Mouse (Mus musculus): Measurements from ENCODE around the gene Olfr541. TPM values are rescaled to one million over a fixed set of nuclear protein-coding genes. Genes with fewer than 3 reads are reported as not detected.

The Olfr541 gene
- polyA plus RNA-seq, 1 experiment from 2014 or later = not detected

GRCm38 (mm10) chr7:140721095-140721494, 24.0 kb downstream of the Olfr541 start:
- H3K27me3 ChIP-seq (ENCODE audit: control insufficient read depth, insufficient read depth, low read length) = no peaks in the 10 kb centered on the region

DNA sequence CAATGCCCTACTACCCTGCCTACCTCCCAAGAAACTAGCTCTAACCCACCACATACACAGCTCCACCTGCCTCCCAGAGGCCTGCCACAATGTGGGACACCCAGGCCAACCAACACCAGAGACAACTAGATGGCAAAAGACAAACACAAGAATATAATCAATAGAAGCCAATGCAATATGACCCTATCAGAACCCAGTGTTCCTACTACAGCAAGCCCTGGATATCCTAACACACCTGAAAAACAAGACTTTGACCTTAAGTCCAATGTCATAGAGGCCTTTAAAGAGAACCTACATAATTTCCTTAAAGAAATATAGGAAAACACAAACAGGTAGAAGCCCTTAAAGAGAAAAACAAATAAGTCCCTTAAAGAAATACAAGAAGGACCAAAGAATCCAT, 28.5 kb downstream of the Olfr541 start:
- ATAC-seq (replicated peaks; ENCODE audit: extremely low read depth, insufficient read depth, low FRiP score) = no peak
- no peaks in the 10 kb centered on the region for H3K36me3 ChIP-seq (ENCODE audit: control insufficient read depth, insufficient read depth)
- no peak overlapping the region for H3K4me2 ChIP-seq (ENCODE audit: low read depth, low read length)
- H3K27ac ChIP-seq (ENCODE audit: low read length) = no peak overlapping the region
- H3K27me3 ChIP-seq (ENCODE audit: control insufficient read depth, insufficient read depth, low read length) = no peaks in the 10 kb centered on the region
- no peaks in the 10 kb centered on the region for H3K9me3 ChIP-seq (replicated peaks; ENCODE audit: control insufficient read depth, low read length)
- no peak overlapping the region for H3K9ac ChIP-seq (ENCODE audit: low read length)
- no peak overlapping the region for H3K4me3 ChIP-seq (ENCODE audit: low read length)
- H3K4me1 ChIP-seq (ENCODE audit: control insufficient read depth, insufficient read depth, low read length) = no peaks in the 10 kb centered on the region

More at GRCm38 (mm10) chr7:140721095-140721494, 24.0 kb downstream of the Olfr541 start:
- Histone ChIP-seq H3K4me3 (ENCODE audit: low read length) (no peak overlapping the region), H3K36me3 (ENCODE audit: control insufficient read depth, insufficient read depth) (no peaks in the 10 kb centered on the region), H3K27ac (ENCODE audit: low read length) (no peak overlapping the region), H3K4me1 (ENCODE audit: control insufficient read depth, insufficient read depth, low read length) (no peaks in the 10 kb centered on the region), H3K9me3 (replicated peaks; ENCODE audit: control insufficient read depth, low read length) (no peaks in the 10 kb centered on the region), H3K4me2 (ENCODE audit: low read depth, low read length) (no peak overlapping the region), H3K9ac (ENCODE audit: low read length) (no peak overlapping the region)
- WGBS = 67% methylated on average over 6 of the region's 6 CpGs
- ATAC-seq (replicated peaks; ENCODE audit: extremely low read depth, insufficient read depth, low FRiP score) = no peak

DNA sequence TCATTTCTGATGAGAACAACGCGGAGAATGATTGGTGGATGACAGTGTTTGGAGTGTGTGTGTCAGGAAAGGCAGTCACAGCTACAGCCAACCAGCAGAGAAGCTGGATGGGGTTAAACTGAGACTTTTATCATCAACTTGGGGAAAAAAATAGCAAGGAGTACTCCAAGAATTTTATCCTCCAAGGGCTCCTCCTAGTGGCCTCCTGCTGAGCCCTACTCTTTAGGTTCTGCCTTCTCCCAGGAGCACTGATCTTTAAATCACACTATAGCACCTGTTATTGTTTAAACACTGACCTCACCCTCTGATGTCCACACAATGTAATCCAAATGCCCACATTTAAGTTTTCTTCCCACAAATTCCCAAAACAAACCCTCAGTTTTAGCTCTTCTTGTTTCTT, 36.1 kb downstream of the Olfr541 start:
- H3K4me1 ChIP-seq (ENCODE audit: control insufficient read depth, insufficient read depth, low read length) = no peaks in the 10 kb centered on the region
- H3K27ac ChIP-seq (ENCODE audit: low read length) = no peak overlapping the region
- no peaks in the 10 kb centered on the region for H3K36me3 ChIP-seq (ENCODE audit: control insufficient read depth, insufficient read depth)
- H3K4me2 ChIP-seq (ENCODE audit: low read depth, low read length) = no peak overlapping the region
- no peaks in the 10 kb centered on the region for H3K9me3 ChIP-seq (replicated peaks; ENCODE audit: control insufficient read depth, low read length)
- no peak overlapping the region for H3K4me3 ChIP-seq (ENCODE audit: low read length)
- no peak overlapping the region for H3K9ac ChIP-seq (ENCODE audit: low read length)
- 57% methylated on average over 2 of the region's 2 CpGs for WGBS
- ATAC-seq (replicated peaks; ENCODE audit: extremely low read depth, insufficient read depth, low FRiP score) = no peak
- H3K27me3 ChIP-seq (ENCODE audit: control insufficient read depth, insufficient read depth, low read length) = no peaks in the 10 kb centered on the region

DNA sequence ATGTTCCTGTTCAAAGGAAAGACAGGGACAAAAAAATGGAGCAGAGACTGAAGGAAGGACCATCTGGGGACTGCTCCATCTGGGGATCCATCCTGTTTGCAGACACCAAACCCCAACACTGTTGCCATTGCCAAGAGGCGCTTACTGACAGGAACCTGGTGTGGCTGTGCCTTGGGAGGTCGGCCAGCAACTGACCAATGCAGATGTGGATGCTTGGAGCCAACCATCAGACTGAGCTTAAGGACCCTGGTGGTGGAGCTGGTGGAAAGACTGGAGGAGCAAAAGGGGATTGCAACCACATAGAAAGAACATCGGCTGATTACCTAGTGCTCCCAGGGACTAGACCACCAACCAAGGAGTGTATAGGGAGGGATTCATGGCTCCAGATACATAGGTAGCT, 50.3 kb downstream of the Olfr541 start:
- H3K27me3 ChIP-seq (ENCODE audit: control insufficient read depth, insufficient read depth, low read length) = no peaks in the 10 kb centered on the region
- no peak overlapping the region for H3K27ac ChIP-seq (ENCODE audit: low read length)
- H3K36me3 ChIP-seq (ENCODE audit: control insufficient read depth, insufficient read depth) = no peaks in the 10 kb centered on the region
- H3K4me1 ChIP-seq (ENCODE audit: control insufficient read depth, insufficient read depth, low read length) = no peaks in the 10 kb centered on the region
- no peak overlapping the region for H3K4me2 ChIP-seq (ENCODE audit: low read depth, low read length)
- no peak for ATAC-seq (replicated peaks; ENCODE audit: extremely low read depth, insufficient read depth, low FRiP score)
- H3K9me3 ChIP-seq (replicated peaks; ENCODE audit: control insufficient read depth, low read length) = no peaks in the 10 kb centered on the region
- 66% methylated on average over 3 of the region's 3 CpGs for WGBS
- H3K9ac ChIP-seq (ENCODE audit: low read length) = no peak overlapping the region
- H3K4me3 ChIP-seq (ENCODE audit: low read length) = no peak overlapping the region

DNA sequence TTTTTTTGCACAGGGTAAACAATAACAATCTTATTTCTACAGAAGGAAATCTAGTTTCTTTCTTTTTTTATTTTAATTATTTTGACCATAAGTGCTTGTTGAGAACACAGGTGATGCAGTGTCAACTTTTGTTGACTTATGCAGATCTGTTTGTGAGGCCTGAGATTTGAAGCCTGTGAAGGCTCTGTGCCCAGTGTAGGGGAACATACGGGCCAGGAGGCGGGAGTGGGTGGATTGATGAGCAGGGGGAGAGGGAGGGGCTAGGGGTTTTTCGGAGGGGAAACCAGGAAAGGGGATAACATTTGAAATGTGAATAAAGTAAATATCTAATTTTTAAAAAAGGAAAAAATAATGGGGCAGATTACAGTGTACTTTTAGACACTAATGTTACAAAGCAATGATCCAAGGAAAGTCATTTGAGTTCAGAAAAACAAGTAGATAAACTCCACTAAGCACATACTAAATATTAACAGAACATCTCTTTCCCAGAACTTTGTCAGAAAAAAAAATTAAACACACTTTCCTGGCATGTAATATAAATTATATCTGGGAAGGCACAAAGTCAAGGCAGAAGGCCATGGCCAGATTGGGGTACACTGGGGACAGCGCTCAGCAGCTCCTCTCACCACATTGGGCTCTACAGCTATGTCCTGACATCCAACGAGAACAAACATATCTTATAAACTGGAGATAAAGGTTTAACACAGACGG, 51.2 kb downstream of the Olfr541 start:
- Histone ChIP-seq H3K4me1 (ENCODE audit: control insufficient read depth, insufficient read depth, low read length) (no peaks in the 10 kb centered on the region), H3K4me3 (ENCODE audit: low read length) (no peak overlapping the region), H3K9ac (ENCODE audit: low read length) (no peak overlapping the region), H3K27me3 (ENCODE audit: control insufficient read depth, insufficient read depth, low read length) (no peaks in the 10 kb centered on the region), H3K4me2 (ENCODE audit: low read depth, low read length) (no peak overlapping the region), H3K9me3 (replicated peaks; ENCODE audit: control insufficient read depth, low read length) (no peaks in the 10 kb centered on the region), H3K36me3 (ENCODE audit: control insufficient read depth, insufficient read depth) (no peaks in the 10 kb centered on the region), H3K27ac (ENCODE audit: low read length) (no peak overlapping the region)
- ATAC-seq (replicated peaks; ENCODE audit: extremely low read depth, insufficient read depth, low FRiP score) = no peak
- WGBS = 61% methylated on average over 6 of the region's 6 CpGs

DNA sequence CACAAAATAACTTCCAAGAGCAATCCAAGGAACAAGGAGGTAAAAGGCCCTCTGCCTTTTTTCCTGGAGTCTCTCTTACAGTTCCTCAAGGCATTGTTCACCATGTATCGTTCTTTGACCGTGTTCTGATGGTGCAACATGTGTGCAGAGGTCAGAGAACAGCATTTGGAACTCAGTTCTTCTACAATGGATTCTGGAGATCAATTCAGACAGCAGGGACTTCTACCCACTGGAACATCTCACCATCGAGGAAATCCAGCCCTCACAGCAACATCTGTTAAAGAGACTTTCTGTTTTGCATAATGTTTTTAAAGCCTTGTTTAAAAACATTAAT, 51.7 kb downstream of the Olfr541 start:
- H3K36me3 ChIP-seq (ENCODE audit: control insufficient read depth, insufficient read depth) = no peaks in the 10 kb centered on the region
- no peak overlapping the region for H3K9ac ChIP-seq (ENCODE audit: low read length)
- H3K9me3 ChIP-seq (replicated peaks; ENCODE audit: control insufficient read depth, low read length) = no peaks in the 10 kb centered on the region
- WGBS = 68% methylated on average over 3 of the region's 3 CpGs
- H3K27me3 ChIP-seq (ENCODE audit: control insufficient read depth, insufficient read depth, low read length) = no peaks in the 10 kb centered on the region
- no peak overlapping the region for H3K27ac ChIP-seq (ENCODE audit: low read length)
- no peaks in the 10 kb centered on the region for H3K4me1 ChIP-seq (ENCODE audit: control insufficient read depth, insufficient read depth, low read length)
- H3K4me2 ChIP-seq (ENCODE audit: low read depth, low read length) = no peak overlapping the region
- no peak for ATAC-seq (replicated peaks; ENCODE audit: extremely low read depth, insufficient read depth, low FRiP score)
- H3K4me3 ChIP-seq (ENCODE audit: low read length) = no peak overlapping the region

- no peak for ATAC-seq (replicated peaks; ENCODE audit: extremely low read depth, insufficient read depth, low FRiP score)
- Histone ChIP-seq H3K27ac (ENCODE audit: low read length) (no peak overlapping the region), H3K4me2 (ENCODE audit: low read depth, low read length) (no peak overlapping the region), H3K4me3 (ENCODE audit: low read length) (no peak overlapping the region), H3K27me3 (ENCODE audit: control insufficient read depth, insufficient read depth, low read length) (no peaks in the 10 kb centered on the region), H3K9me3 (replicated peaks; ENCODE audit: control insufficient read depth, low read length) (peaks cover 4% of the 10 kb centered on the region; the same call in 1 of the 2 replicates), H3K9ac (ENCODE audit: low read length) (no peak overlapping the region), H3K36me3 (ENCODE audit: control insufficient read depth, insufficient read depth) (no peaks in the 10 kb centered on the region), H3K4me1 (ENCODE audit: control insufficient read depth, insufficient read depth, low read length) (no peaks in the 10 kb centered on the region)
Observed at GRCm38 (mm10) chr7:140754556-140754955, 57.5 kb downstream of the Olfr541 start.

Other genes starting within 250 kb of the Olfr541 start
- gene Olfr533, start 233.9 kb upstream of the Olfr541 start, polyA plus RNA-seq (2015; fragmentation: Nextera tagmentation; extraction: Ambion mirVana) = not detected in 2 replicates
- not detected in 2 replicates for gene Olfr535, start 213.1 kb upstream of the Olfr541 start, polyA plus RNA-seq (2015; fragmentation: Nextera tagmentation; extraction: Ambion mirVana)
- not detected in 2 replicates for gene Olfr536, start 189.9 kb upstream of the Olfr541 start, polyA plus RNA-seq (2015; fragmentation: Nextera tagmentation; extraction: Ambion mirVana)
- gene Olfr538, start 129.4 kb upstream of the Olfr541 start, polyA plus RNA-seq (2015; fragmentation: Nextera tagmentation; extraction: Ambion mirVana) = not detected in 2 replicates
- not detected in 2 replicates for gene Olfr46, start 96.0 kb upstream of the Olfr541 start, polyA plus RNA-seq (2015; fragmentation: Nextera tagmentation; extraction: Ambion mirVana)
- not detected in 2 replicates for gene Olfr61, start 68.3 kb upstream of the Olfr541 start, polyA plus RNA-seq (2015; fragmentation: Nextera tagmentation; extraction: Ambion mirVana)
- gene Olfr53, start 50.8 kb upstream of the Olfr541 start, polyA plus RNA-seq (2015; fragmentation: Nextera tagmentation; extraction: Ambion mirVana) = not detected in 2 replicates
- gene Olfr539, start 37.3 kb upstream of the Olfr541 start, polyA plus RNA-seq (2015; fragmentation: Nextera tagmentation; extraction: Ambion mirVana) = not detected in 2 replicates
- not detected in 2 replicates for gene Olfr45, start 15.3 kb upstream of the Olfr541 start, polyA plus RNA-seq (2015; fragmentation: Nextera tagmentation; extraction: Ambion mirVana)
- gene Cyp2e1, start 66.5 kb downstream of the Olfr541 start, polyA plus RNA-seq (2015; fragmentation: Nextera tagmentation; extraction: Ambion mirVana) = not detected in 2 replicates
- gene Syce1, start 90.6 kb downstream of the Olfr541 start, polyA plus RNA-seq (2015; fragmentation: Nextera tagmentation; extraction: Ambion mirVana) = 0.14 and 0.34 TPM in 2 replicates
- 0.74 and 0.93 TPM in 2 replicates for gene Zfp941, start 124.9 kb downstream of the Olfr541 start, polyA plus RNA-seq (2015; fragmentation: Nextera tagmentation; extraction: Ambion mirVana)
- gene Urah, start 137.8 kb downstream of the Olfr541 start, polyA plus RNA-seq (2015; fragmentation: Nextera tagmentation; extraction: Ambion mirVana) = 1.0 and 1.1 TPM in 2 replicates
- gene Scgb1c1, start 148.3 kb downstream of the Olfr541 start, polyA plus RNA-seq (2015; fragmentation: Nextera tagmentation; extraction: Ambion mirVana) = 0.62 and 0.84 TPM in 2 replicates
- gene Odf3, start 150.5 kb downstream of the Olfr541 start, polyA plus RNA-seq (2015; fragmentation: Nextera tagmentation; extraction: Ambion mirVana) = not detected in 2 replicates
- not detected in 2 replicates for gene Gm45785, start 159.1 kb downstream of the Olfr541 start, polyA plus RNA-seq (2015; fragmentation: Nextera tagmentation; extraction: Ambion mirVana)
- 43.7 and 50.4 TPM in 2 replicates for gene Ric8a, start 159.7 kb downstream of the Olfr541 start, polyA plus RNA-seq (2015; fragmentation: Nextera tagmentation; extraction: Ambion mirVana)
- 31.6 and 39.5 TPM in 2 replicates for gene Bet1l, start 160.3 kb downstream of the Olfr541 start, polyA plus RNA-seq (2015; fragmentation: Nextera tagmentation; extraction: Ambion mirVana)
- gene Psmd13, start 184.7 kb downstream of the Olfr541 start, polyA plus RNA-seq (2015; fragmentation: Nextera tagmentation; extraction: Ambion mirVana) = 181 and 189 TPM in 2 replicates
- 65.4 and 71.2 TPM in 2 replicates for gene Sirt3, start 185.0 kb downstream of the Olfr541 start, polyA plus RNA-seq (2015; fragmentation: Nextera tagmentation; extraction: Ambion mirVana)
- gene Cox8b, start 203.2 kb downstream of the Olfr541 start, polyA plus RNA-seq (2015; fragmentation: Nextera tagmentation; extraction: Ambion mirVana) = 467 and 515 TPM in 2 replicates
- 0.82 and 1.6 TPM in 2 replicates for gene Nlrp6, start 223.6 kb downstream of the Olfr541 start, polyA plus RNA-seq (2015; fragmentation: Nextera tagmentation; extraction: Ambion mirVana)
- 12.2 and 12.4 TPM in 2 replicates for gene Pgghg, start 244.1 kb downstream of the Olfr541 start, polyA plus RNA-seq (2015; fragmentation: Nextera tagmentation; extraction: Ambion mirVana)

Measured in heart, embryonic 16.5 days (tissue).